Mouse (Mus musculus): ENCODE results near the gene Poc1a. TPM values are rescaled to one million over a fixed set of nuclear protein-coding genes. Genes with fewer than 3 reads are reported as not detected.
A peak's percentile ranks its signal among the peaks of the same experiment; 100 is the strongest.

Gene Poc1a
- total and polyA plus RNA-seq, 3 experiments = 3.4 to 7.1 (median 5.4) TPM

GRCm38 (mm10) chr9:106367592-106368111 lies 86.8 kb downstream of the Poc1a start:
- peak; percentile 99 for DNase-seq

GRCm38 (mm10) chr9:106368112-106368717 lies 87.4 kb downstream of the Poc1a start, which contains the start of gene Dusp7:
Gene Dusp7, plus strand, starts transcription at chr9:106368632.
- DNase-seq = peak; percentile 92

- peak; percentile 67 for DNase-seq
Observed at GRCm38 (mm10) chr9:106368831-106369501, 88.1 kb downstream of the Poc1a start.

DNA sequence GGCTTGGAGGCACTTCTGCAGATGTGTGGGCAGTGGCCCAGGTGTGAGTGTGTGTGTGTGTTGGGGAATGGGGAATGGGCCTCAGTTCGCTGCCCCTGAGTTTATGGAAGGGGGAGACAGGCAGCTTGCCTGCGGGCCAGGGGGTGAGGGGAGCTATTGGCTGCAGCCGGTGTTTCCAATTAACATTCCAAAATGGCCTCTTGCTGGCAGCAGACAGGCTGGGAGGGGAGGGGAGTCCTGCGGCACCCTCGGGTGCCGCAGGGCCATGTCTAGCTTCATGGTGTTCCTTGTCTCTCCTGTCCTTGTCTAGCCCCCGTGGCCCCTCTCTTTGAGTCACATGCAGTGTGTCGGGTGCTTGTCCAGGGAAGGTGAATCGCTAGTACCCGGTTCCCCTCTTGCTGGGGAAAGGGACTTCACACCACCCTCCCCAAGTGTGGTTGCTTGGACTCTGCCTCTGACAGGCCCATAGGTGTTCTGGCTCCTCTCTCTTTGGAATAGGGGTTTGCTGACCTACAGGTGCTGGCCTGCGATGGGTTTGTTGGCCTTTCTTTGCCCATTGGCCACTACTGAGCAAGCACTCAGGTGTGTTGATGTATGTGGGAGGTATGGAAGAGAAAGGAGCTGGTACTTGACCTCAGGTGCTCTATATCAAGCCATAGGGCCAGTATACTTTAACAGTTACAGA lies 89.1 kb downstream of the Poc1a start:
- DNase-seq = peak; percentile 18

- DNase-seq = no peak
Observed at GRCm38 (mm10) chr9:106370620-106371383, 89.9 kb downstream of the Poc1a start.

DNA sequence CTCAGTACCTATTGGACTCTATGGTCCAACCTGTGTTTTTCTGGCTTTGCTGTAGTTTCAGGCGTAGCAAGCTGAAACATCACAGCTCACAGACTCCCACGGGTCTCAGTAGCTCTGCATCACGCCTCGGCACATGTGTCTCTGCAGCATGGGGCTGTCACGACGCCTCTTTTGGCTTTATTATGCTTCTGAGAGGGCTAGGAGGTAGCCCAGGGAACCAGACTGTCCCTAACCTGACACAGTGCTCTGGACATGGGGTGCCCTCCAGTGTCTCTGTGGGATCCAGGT lies 90.5 kb downstream of the Poc1a start:
- no peak for DNase-seq

DNA sequence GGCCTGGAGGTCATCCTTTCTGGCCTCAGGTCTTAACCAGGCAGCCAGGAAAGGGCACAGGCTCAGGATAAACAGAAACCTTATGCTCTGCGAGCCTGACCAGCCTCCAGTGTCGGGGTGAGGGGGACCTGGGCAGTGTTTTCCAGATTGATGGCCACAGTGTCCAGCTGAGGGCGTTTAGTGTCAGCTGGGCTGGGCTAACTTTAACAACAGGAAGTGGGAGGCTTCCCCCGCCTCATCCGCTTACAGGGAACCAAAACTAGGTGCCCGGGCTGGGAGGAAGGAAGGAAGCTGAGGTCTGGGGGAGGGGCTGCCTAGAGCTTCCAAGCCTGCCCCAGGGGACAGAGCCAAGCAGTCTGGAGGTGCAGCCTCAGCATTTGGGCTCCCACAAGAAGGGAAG lies 90.9 kb downstream of the Poc1a start:
- DNase-seq = peak; percentile 86

- no peak for DNase-seq
Observed at GRCm38 (mm10) chr9:106372431-106373412, 91.9 kb downstream of the Poc1a start.

DNA sequence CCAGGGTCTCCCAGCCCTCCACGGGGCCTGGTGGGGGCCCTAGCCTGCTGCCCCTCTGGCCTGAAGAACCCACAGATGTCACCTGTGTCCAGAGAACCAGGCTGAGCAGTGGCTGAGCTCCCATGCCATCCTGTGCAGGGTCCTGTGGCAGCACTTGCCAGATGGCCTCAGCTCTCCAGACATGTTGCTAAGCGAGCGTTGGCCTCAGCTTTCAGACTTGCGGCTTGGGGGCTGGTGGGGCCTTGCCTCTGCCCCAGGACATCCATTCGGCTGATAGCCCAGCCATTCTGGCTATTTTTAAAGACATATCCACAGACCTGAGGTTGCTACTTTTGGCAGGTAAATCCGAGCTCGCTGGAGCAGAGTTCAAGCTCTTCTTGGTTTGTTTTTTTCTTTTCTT lies 93.1 kb downstream of the Poc1a start:
- no peak for DNase-seq

- DNase-seq = peak; percentile 33
Observed at GRCm38 (mm10) chr9:106377247-106377646, 96.4 kb downstream of the Poc1a start.

GRCm38 (mm10) chr9:106378045-106378444 lies 97.2 kb downstream of the Poc1a start:
- no peak for DNase-seq

- no peak for DNase-seq
Observed at GRCm38 (mm10) chr9:106378753-106379152, 97.9 kb downstream of the Poc1a start.

DNA sequence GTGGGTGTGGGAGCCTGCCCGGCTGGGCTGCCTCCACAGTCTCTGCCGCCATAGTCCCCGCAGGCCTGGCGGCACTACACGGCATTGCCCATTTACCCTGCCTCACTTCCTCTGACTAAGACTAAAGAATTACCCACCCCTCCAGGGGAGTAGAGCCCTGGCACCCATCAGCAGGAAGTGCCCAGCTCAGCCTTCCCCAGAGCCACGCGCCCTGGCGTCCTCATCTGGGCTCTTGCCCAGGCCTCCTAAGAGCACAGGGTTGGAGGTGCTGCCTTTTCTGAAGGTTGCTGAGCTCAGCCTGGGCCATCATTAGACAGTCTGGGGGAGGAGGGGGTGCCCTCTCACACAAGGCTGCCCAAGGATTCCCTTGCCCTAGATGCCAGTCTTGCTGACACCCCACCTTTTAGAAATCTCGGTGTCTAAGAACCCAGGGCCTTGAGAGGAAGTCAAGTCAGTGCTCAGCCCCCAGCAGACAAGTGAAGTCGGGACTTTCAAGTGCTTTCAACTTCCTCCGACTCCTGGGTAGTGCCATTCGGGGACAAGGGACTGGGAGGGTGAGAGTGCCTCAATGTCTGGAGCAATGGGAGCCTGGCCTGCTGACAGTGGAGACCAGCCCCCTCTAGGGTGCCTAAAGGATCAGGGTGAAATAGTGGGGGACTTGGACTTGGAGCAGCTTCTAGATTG lies 105.5 kb downstream of the Poc1a start:
- peak; percentile 35 for DNase-seq

DNA sequence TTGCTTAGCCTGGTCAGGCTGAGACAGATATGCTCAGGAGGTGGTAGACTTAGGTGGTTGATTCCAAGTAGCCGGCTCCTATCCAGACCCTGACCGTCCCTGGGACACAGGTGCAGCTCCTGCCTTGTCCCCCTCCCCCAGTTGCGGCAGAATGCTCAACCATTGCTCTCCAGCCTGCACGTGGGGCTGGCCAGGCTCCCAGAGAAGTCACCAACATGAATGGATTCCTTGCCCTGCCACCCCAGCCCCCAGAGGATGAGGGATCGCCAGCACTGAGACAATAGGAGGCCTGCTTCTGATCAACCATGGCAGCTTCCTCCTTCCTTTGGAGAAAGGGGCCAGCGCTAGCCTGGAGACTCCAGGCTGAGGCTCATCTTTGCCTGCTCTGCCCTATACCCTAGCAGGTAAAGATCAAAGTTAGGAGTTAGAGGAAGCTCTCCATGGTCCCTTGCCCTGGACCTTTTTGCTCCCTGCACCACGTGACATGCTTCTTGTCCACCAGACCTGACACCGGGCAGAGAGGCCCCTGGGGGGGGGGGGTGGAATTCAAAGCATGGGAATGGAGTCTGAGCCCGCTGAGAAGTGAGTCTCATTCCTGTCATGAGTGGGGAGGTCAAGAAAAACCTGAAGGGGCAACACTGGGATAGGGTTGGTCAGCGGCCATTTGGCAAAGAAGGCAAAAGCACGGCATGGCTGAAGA lies 112.1 kb downstream of the Poc1a start:
- DNase-seq = no peak

DNA sequence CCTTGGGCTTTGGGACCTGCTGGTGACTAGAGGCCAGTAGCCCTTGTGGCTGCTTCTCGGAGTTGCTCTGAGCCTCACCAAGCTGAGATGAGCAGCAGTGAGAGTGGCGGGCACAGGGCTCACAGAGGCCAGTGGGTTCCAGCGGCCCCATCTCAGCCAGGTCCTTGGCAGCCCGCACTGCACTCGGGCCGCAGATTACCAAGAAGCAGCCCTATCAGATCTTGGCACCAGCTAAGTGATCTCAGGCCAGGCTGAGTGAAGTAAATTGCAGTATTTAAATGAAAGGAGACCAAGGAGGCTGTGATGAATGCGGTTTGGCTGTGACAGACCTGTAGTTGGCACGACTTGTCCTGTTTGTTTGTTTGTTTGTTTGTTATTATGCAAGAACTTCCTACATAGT lies 112.7 kb downstream of the Poc1a start:
- DNase-seq = no peak

DNA sequence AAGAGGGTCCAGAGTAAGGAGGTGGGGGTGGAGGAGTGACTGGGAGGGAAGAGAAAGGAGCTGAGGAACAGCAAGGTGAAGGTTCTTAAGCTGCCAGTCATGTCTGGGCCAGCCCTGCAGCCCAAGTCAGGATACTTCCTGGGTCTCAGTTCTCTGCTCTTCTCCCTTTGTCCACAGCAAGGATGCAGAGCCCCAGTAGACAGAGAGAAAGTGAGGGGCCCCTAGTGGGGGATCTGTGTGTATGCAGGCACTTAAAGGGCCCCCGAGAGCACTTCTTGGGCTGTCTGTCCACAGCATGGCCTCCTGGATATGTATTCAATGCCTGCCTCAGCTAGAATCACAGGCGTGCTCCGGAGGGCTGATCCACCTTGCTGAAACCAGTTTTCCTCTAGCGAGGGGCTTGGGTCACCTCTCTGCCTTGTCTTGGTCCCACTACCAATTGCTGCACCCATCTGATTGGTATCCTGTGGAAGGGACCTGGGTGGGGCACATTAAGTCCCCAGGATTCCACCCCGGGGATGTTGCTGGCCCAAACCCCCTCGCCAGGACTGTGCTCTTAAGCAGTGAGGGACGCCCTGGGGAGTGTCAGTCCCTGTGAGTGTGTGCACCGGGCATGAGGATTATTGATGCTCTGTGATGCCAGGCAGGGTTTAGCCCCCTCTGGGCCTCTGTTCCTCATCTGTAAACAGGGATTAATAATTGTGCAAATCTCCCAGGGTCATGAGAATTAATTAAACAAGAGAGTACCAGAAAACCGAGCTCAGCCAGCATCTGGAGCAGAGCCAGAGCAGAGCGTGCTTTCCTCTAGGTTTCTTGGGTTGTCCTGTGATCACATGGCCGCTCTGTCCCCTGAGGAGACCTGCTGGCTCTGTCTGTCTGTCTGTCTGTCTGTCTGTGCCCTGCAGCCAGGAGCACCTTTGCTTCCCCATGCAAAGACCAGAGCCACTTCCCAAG lies 114.1 kb downstream of the Poc1a start:
- DNase-seq = no peak

DNA sequence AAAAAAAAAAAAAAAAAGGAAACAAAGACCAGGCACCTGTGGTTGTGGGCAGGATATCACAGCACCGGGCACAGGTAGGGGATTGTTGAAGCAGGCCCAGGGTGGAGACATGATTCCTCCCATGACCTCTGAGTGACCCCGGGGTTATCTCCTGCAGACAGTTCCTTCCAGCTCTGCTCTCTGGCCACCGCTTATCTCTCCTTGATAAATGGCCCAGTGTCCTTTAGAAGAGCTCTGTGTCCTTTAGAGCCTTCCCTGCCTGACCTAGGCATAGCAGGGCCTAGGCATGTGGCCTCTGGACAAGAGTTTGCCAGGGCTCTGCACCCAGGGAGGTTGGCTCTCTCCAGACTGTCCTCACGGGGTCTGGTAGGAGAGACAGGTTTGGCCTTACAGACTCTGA lies 116.9 kb downstream of the Poc1a start:
- peak; percentile 61 for DNase-seq

GRCm38 (mm10) chr9:106398667-106399311 lies 117.9 kb downstream of the Poc1a start:
- DNase-seq = no peak

Measured in adrenal gland, adult 2 months (tissue).